Mouse (Mus musculus) cerebellum, postnatal 36 days (tissue): ENCODE results near the gene Nacc1.

Source experiments
- DNase-seq, 2 experiments: peaks; one replicate each; pipeline ENCODE4 v3.0.0; 2021 to 2022; ENCODE audit warnings: mixed read lengths in 2 of 2

Nacc1 gene

GRCm38 (mm10) chr8:84687705-84688100 is at the start of gene Nacc1:
Gene Nacc1, minus strand, starts transcription at chr8:84687862.
- peak; percentile 85 to 91 for DNase-seq

GRCm38 (mm10) chr8:84736521-84736920 is 48.9 kb upstream of the Nacc1 start:
- DNase-seq: no peak

GRCm38 (mm10) chr8:84735597-84735996 is 47.9 kb upstream of the Nacc1 start:
- no peak for DNase-seq

GRCm38 (mm10) chr8:84734680-84735079 is 47.0 kb upstream of the Nacc1 start:
- DNase-seq: no peak

GRCm38 (mm10) chr8:84733959-84734358 is 46.3 kb upstream of the Nacc1 start:
- no peak for DNase-seq

- no peak for DNase-seq
These were observed 45.3 kb upstream of the Nacc1 start for GRCm38 (mm10) chr8:84732996-84733395.

- DNase-seq: no peak
These were observed 44.9 kb upstream of the Nacc1 start for GRCm38 (mm10) chr8:84732545-84732944.

GRCm38 (mm10) chr8:84731371-84732177 is 43.9 kb upstream of the Nacc1 start:
- DNase-seq: peak in 1 of 2 experiments; percentile 45

GRCm38 (mm10) chr8:84730541-84731370 is 43.1 kb upstream of the Nacc1 start:
- peak in 1 of 2 experiments; percentile 41 for DNase-seq

GRCm38 (mm10) chr8:84729921-84730362 is 42.3 kb upstream of the Nacc1 start:
- peak; percentile 70 to 73 for DNase-seq

- no peak for DNase-seq
These were observed 40.8 kb upstream of the Nacc1 start for GRCm38 (mm10) chr8:84728474-84728873.

- peak in 1 of 2 experiments; percentile 54 for DNase-seq
These were observed 38.2 kb upstream of the Nacc1 start for GRCm38 (mm10) chr8:84725941-84726259.

- no peak for DNase-seq
These were observed 37.7 kb upstream of the Nacc1 start for GRCm38 (mm10) chr8:84725246-84725940.

GRCm38 (mm10) chr8:84724683-84725082 is 37.0 kb upstream of the Nacc1 start:
- DNase-seq: no peak

- no peak for DNase-seq
These were observed 35.9 kb upstream of the Nacc1 start for GRCm38 (mm10) chr8:84723571-84723900.

GRCm38 (mm10) chr8:84722850-84723570 is 35.3 kb upstream of the Nacc1 start, which contains the start of gene G430095P16Rik:
Gene G430095P16Rik, plus strand, starts transcription at chr8:84723007.
- peak; percentile 60 to 64 for DNase-seq

GRCm38 (mm10) chr8:84722530-84722849 is 34.8 kb upstream of the Nacc1 start:
- no peak for DNase-seq

GRCm38 (mm10) chr8:84718959-84719690 is 31.5 kb upstream of the Nacc1 start:
- peak; percentile 50 to 54 for DNase-seq

GRCm38 (mm10) chr8:84718476-84718875 is 30.8 kb upstream of the Nacc1 start:
- DNase-seq: no peak

GRCm38 (mm10) chr8:84716790-84717189 is 29.1 kb upstream of the Nacc1 start:
- DNase-seq: no peak

- DNase-seq: no peak
These were observed 28.3 kb upstream of the Nacc1 start for GRCm38 (mm10) chr8:84715893-84716468.

- DNase-seq: no peak
These were observed 26.5 kb upstream of the Nacc1 start for GRCm38 (mm10) chr8:84714161-84714560.
